Mouse (Mus musculus) intestine, postnatal 0 days (tissue): ENCODE measurements at regions not wholly inside any gene's neighbourhood (a gene's known extent, or its start where the extent isn't known, plus 50 kb on each side); places are given as distances from the start of the nearest gene placed in this dataset.

Experiments used
- ATAC-seq: fragments of 200-750 bp; cut with Nextera tagmentation; 2 replicates; pipeline ENCODE4 v1.8.0; 2017; ENCODE audit warnings: mild to moderate bottlenecking, moderate TSS enrichment, moderate library complexity
- H3K27ac ChIP-seq: fragments of 300-500 bp; sonication (generic); 2 replicates; pipeline ENCODE4 v1.5.1; 2014; ENCODE audit warnings: mild to moderate bottlenecking, low read depth, low read length, moderate library complexity
- H3K27me3 ChIP-seq: fragments of 300-500 bp; sonication (generic); replicated peaks from 2 replicates; pipeline ENCODE4 v1.6.1; 2014; ENCODE audit warnings: low read length, mixed read lengths; ENCODE audit not compliant: control insufficient read depth, insufficient read depth
- H3K36me3 ChIP-seq: fragments of 300-500 bp; sonication (generic); 2 replicates; pipeline ENCODE4 v1.6.1; 2014; ENCODE audit warnings: mild to moderate bottlenecking, moderate library complexity; ENCODE audit not compliant: control insufficient read depth, insufficient read depth
- H3K4me1 ChIP-seq: fragments of 300-500 bp; sonication (generic); replicated peaks from 2 replicates; pipeline ENCODE4 v1.6.1; 2014; ENCODE audit warnings: antibody characterized with exemption, low read length, mixed read lengths; ENCODE audit not compliant: control insufficient read depth, insufficient read depth
- H3K4me2 ChIP-seq: fragments of 300-500 bp; sonication (generic); replicated peaks from 2 replicates; pipeline ENCODE4 v1.6.1; 2014; ENCODE audit warnings: low read depth, mild to moderate bottlenecking, moderate library complexity
- H3K4me3 ChIP-seq: fragments of 300-500 bp; sonication (generic); 2 replicates; pipeline ENCODE4 v1.5.1; 2014; ENCODE audit warnings: low read depth, low read length
- H3K9ac ChIP-seq: fragments of 300-500 bp; sonication (generic); 2 replicates; pipeline ENCODE4 v1.6.1; 2014; ENCODE audit warnings: mild to moderate bottlenecking, low read depth, low read length
- H3K9me3 ChIP-seq: fragments of 300-500 bp; sonication (generic); 2 replicates; pipeline ENCODE4 v1.6.1; 2016; ENCODE audit warnings: mixed run types; ENCODE audit not compliant: control insufficient read depth
- CTCF ChIP-seq: sonication (generic); IDR thresholded peaks from 2 replicates; pipeline ENCODE4 v1.5.1; 2016; ENCODE audit warnings: low read depth, mild to moderate bottlenecking, control low read depth, antibody characterized with exemption, moderate library complexity
- WGBS: fragments of 180-500 bp; shearing (Covaris S2); extraction: QIAGEN DNeasy Blood & Tissue Kit; methylation state at CpG from one replicate; pipeline ENCODE4 v1.1.7; 2014; 5-methylcytosine and 5-hydroxymethylcytosine counted together

- no peak overlapping the region for H3K9ac ChIP-seq
- no peak overlapping the region for H3K4me2 ChIP-seq
- H3K27me3 ChIP-seq: no peaks in the 10 kb centered on the region
- no peak overlapping the region for H3K27ac ChIP-seq
- WGBS: 85% methylated on average over 4 of the region's 4 CpGs
- H3K9me3 ChIP-seq: no peaks in the 10 kb centered on the region
- no peaks in the 10 kb centered on the region for H3K4me1 ChIP-seq
- TF ChIP-seq CTCF: no peak
- H3K4me3 ChIP-seq: no peak overlapping the region
- ATAC-seq: no peak
- no peaks in the 10 kb centered on the region for H3K36me3 ChIP-seq
Observed at GRCm38 (mm10) chr11:91524019-91524418, 53.3 kb downstream of the Kif2b start.

GRCm38 (mm10) chr11:91479236-91479635, 98.1 kb downstream of the Kif2b start:
- H3K4me1 ChIP-seq: no peaks in the 10 kb centered on the region
- no peaks in the 10 kb centered on the region for H3K9me3 ChIP-seq
- 86% methylated on average over 2 of the region's 2 CpGs for whole genome bisulfite sequencing
- H3K27me3 ChIP-seq: no peaks in the 10 kb centered on the region
- no peak overlapping the region for H3K4me3 ChIP-seq
- no peak for TF ChIP-seq CTCF
- H3K9ac ChIP-seq: no peak overlapping the region
- H3K36me3 ChIP-seq: no peaks in the 10 kb centered on the region
- ATAC-seq: no peak
- no peak overlapping the region for H3K27ac ChIP-seq
- no peak overlapping the region for H3K4me2 ChIP-seq

- Histone ChIP-seq H3K9ac (no peak overlapping the region), H3K4me3 (no peak overlapping the region), H3K36me3 (no peaks in the 10 kb centered on the region), H3K27ac (no peak overlapping the region), H3K9me3 (no peaks in the 10 kb centered on the region), H3K27me3 (no peaks in the 10 kb centered on the region), H3K4me2 (no peak overlapping the region), H3K4me1 (no peaks in the 10 kb centered on the region)
- 63% methylated on average over 8 of the region's 8 CpGs for WGBS
- TF ChIP-seq CTCF: no peak
- ATAC-seq: no peak
Observed at GRCm38 (mm10) chr11:91463578-91464401, 113.6 kb downstream of the Kif2b start.

- H3K4me1 ChIP-seq: no peaks in the 10 kb centered on the region
- WGBS: 59% methylated on average over 3 of the region's 3 CpGs
- no peak for ATAC-seq
- no peak overlapping the region for H3K9ac ChIP-seq
- no peak for TF ChIP-seq CTCF
- no peak overlapping the region for H3K4me2 ChIP-seq
- H3K9me3 ChIP-seq: no peaks in the 10 kb centered on the region
- no peak overlapping the region for H3K27ac ChIP-seq
- no peak overlapping the region for H3K4me3 ChIP-seq
- H3K27me3 ChIP-seq: no peaks in the 10 kb centered on the region
- no peaks in the 10 kb centered on the region for H3K36me3 ChIP-seq
Observed at GRCm38 (mm10) chr11:91461946-91462345, 115.4 kb downstream of the Kif2b start.

GRCm38 (mm10) chr11:91442361-91442760, 135.0 kb downstream of the Kif2b start:
- Histone ChIP-seq H3K36me3 (no peaks in the 10 kb centered on the region), H3K27ac (no peak overlapping the region), H3K4me2 (no peak overlapping the region), H3K4me1 (no peaks in the 10 kb centered on the region), H3K4me3 (no peak overlapping the region), H3K9me3 (no peaks in the 10 kb centered on the region), H3K27me3 (no peaks in the 10 kb centered on the region), H3K9ac (no peak overlapping the region)
- TF ChIP-seq CTCF: no peak
- ATAC-seq: no peak
- 76% methylated on average over 4 of the region's 4 CpGs for WGBS

- Histone ChIP-seq H3K4me2 (no peak overlapping the region), H3K9me3 (no peaks in the 10 kb centered on the region), H3K4me1 (no peaks in the 10 kb centered on the region), H3K36me3 (no peaks in the 10 kb centered on the region), H3K27ac (no peak overlapping the region), H3K4me3 (no peak overlapping the region), H3K27me3 (no peaks in the 10 kb centered on the region), H3K9ac (no peak overlapping the region)
- no peak for TF ChIP-seq CTCF
- ATAC-seq: no peak
- 83% methylated on average over 5 of the region's 5 CpGs for WGBS
Observed at GRCm38 (mm10) chr11:91432195-91432594, 145.2 kb downstream of the Kif2b start.
